Mouse (Mus musculus) hindbrain, embryonic 13.5 days (tissue): Measurements from ENCODE around the gene Tceal7. TPM values are rescaled to one million over a fixed set of nuclear protein-coding genes. Genes with fewer than 3 reads are reported as not detected.
"Not testable (repeated sequence)": the region's sequence is repeated elsewhere in the genome, so short reads cannot be mapped to it uniquely, and the experiment has no call there.

Source experiments
- ATAC-seq: fragments of 200-750 bp; cut with Nextera tagmentation; 2 replicates; pipeline ENCODE4 v1.8.0; 2017; ENCODE audit warnings: moderate TSS enrichment; ENCODE audit not compliant: low FRiP score
- H3K27ac ChIP-seq: fragments of 300-500 bp; sonication (generic); 2 replicates; pipeline ENCODE4 v1.5.1; 2015; ENCODE audit warnings: inconsistent platforms, mild to moderate bottlenecking, moderate library complexity
- H3K27me3 ChIP-seq: fragments of 300-500 bp; sonication (generic); 2 replicates; pipeline ENCODE4 v1.6.1; 2015; ENCODE audit warnings: mild to moderate bottlenecking, inconsistent platforms
- H3K36me3 ChIP-seq: fragments of 300-500 bp; sonication (generic); 2 replicates; pipeline ENCODE4 v1.6.1; 2015; ENCODE audit warnings: mild to moderate bottlenecking, inconsistent platforms
- H3K4me1 ChIP-seq: fragments of 300-500 bp; sonication (generic); replicated peaks from 2 replicates; pipeline ENCODE4 v1.6.1; 2015; ENCODE audit warnings: inconsistent platforms
- H3K4me2 ChIP-seq: fragments of 300-500 bp; sonication (generic); 2 replicates; pipeline ENCODE4 v1.6.1; 2015; ENCODE audit warnings: inconsistent platforms, mild to moderate bottlenecking, moderate library complexity
- H3K4me3 ChIP-seq: fragments of 300-500 bp; sonication (generic); 2 replicates; pipeline ENCODE4 v1.5.1; 2015; ENCODE audit warnings: mild to moderate bottlenecking, inconsistent platforms
- H3K9ac ChIP-seq: fragments of 300-500 bp; sonication (generic); 2 replicates; pipeline ENCODE4 v1.6.1; 2015; ENCODE audit warnings: mild to moderate bottlenecking, inconsistent platforms
- H3K9me3 ChIP-seq: fragments of 300-500 bp; sonication (generic); 2 replicates; pipeline ENCODE4 v1.6.1; 2016; ENCODE audit warnings: inconsistent platforms
- WGBS: fragments of 180-500 bp; shearing (Covaris S2); methylation state at CpG from one replicate; pipeline ENCODE4 v1.1.7; 2015; 5-methylcytosine and 5-hydroxymethylcytosine counted together
- polyA plus RNA-seq: library from polyadenylated mRNA; unstranded; fragments of >200 nt; fragmentation: Nextera tagmentation; extraction: Ambion mirVana; gene quantifications from 2 replicates; pipeline ENCODE4 v1.2.1, GENCODE M21; 2015

Tceal7 gene
- 1.4 and 2.5 TPM in 2 replicates for polyA plus RNA-seq

DNA sequence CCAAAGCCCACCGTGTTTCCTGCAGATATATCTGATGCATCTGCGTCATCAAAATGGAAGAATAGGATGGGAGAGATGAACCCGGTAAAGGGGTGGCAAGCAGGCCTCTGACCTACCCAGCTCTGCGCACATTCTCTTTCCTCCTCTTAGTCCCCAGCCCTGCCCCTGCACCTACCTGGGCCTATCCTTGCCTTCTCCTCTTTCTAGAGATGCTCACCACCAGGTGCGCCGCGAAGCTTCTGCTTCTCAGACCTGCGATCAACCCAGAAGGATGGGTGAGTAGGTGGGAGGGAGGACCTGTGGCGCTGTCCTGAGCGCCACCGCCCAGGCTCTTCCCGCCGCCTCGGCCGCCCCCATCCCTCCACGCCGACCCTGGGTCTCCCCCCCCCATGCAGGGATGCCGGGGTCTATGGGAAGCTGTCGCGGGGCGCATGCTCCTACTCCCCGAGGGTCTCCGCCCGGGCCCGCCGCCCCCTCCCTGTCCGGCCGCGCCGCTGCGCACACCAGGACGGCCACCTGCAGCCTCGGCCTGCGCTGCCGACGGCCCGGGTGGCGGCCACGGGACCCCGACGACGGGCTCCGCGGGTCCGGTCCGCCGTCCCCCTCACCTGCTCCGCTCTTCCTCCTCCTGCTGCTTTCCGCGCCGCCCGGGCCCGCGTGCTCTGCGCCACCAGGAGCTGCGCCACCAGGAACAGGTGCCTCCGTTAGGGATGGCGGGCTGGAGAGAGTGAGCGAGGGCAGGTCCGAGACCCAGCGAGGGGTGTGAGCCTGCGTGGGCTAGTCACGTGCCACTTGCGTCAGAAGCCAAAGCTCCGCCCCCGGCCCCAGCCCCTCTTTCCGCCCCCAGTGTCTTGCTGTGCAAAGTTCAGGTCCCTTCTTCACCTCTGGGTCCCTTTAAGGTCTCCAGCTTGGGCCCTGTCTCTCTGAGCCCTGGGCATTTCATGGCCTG, at the start of gene Tceal7, which contains the start of gene Bex1:
Gene Tceal7, plus strand, starts transcription at position 51 of the 949 bp plus-strand sequence.
Gene Bex1, minus strand, starts transcription at position 785 of the 949 bp plus-strand sequence.
- H3K36me3 ChIP-seq, H3K4me1 ChIP-seq, H3K9me3 ChIP-seq, H3K27me3 ChIP-seq, H3K27ac ChIP-seq: not testable (repeated sequence)
- H3K4me2 ChIP-seq: peak within 1 kb of the TSS; percentile 52
- peak; percentile 95 for ATAC-seq
- H3K9ac ChIP-seq: peak within 1 kb of the TSS; percentile 67
- peak within 1 kb of the TSS; percentile 44 for H3K4me3 ChIP-seq
- 21% methylated on average over 11 of the region's 67 CpGs for WGBS

DNA sequence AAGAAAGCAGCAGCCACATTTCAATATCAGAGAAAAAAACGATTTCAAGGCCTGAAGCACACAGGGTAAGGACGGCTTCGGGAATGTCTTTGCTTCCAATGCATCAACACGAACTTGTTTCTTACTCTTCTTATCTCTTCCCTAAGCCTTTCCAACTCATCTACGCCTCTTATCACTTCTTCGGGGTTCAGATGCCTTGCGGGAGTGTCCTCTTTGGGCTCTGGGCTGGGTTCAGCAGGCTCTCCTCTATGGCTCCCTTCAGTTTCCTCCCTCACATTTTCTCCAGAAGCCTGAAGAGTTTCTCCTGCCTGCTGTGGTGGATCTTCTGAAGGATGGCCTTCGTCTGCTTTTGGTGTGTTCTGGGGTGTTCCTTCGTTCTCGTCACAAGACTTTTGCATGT, 44.0 kb upstream of the Tceal7 start:
- peak overlapping the region; percentile 57 for H3K4me2 ChIP-seq
- H3K9me3 ChIP-seq: no peaks in the 10 kb centered on the region
- 0 out of 2 replicates have a peak, but pooled peaks cover 5% of the 10 kb centered on the region for H3K27me3 ChIP-seq
- no peak for ATAC-seq
- WGBS: 64% methylated on average over 10 of the region's 10 CpGs
- H3K36me3 ChIP-seq: no peaks in the 10 kb centered on the region
- no peak overlapping the region for H3K9ac ChIP-seq
- H3K4me1 ChIP-seq: peaks cover 4% of the 10 kb centered on the region
- no peak overlapping the region for H3K27ac ChIP-seq
- peak overlapping the region; percentile 53 for H3K4me3 ChIP-seq

DNA sequence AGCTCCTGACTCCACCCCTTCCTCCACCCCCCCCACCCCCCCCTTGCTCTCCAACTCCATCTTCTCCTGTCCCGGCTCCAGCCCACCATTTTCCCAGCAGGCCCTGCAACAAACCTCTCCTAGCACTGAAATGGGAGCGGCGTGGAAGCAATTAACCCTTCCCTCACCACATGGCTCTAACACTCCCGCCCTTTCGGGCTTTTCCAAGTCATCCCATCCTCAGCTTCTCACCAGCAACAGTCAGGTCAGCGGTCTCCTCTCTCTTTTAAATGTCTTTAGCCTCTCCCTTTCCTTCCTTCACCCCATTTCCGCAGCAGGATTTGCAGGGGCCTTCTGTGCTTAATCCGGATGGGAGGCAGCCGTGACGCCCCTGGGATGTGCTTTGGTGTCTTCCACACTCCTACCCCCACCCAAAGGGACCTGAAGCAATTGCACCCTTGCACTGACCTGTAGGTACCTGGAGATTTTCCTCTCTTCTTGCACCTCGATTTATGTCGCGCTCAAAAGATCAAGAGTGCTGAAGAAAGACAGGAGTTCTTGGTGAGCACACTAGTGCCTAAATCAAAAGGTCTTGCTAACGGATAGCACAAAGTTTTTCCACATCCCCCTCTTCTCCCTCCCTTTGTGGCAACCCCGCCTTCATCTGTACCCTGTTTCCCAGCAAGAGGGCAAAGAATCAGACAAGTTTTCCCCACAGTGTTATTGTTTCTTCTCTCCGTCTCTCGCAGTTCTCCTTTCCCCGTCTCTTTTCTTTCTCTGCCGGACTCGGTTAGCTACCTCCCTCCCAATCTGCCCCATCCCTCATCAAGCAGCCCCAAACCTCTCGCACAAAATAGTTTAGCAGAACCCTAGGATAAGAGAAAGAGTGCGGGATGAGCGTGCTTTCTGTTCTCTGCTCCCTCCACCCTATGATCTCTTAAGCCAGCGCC, 43.1 kb upstream of the Tceal7 start:
- peak overlapping the region; percentile 57 for H3K4me2 ChIP-seq
- peak overlapping the region; percentile 84 for H3K27ac ChIP-seq
- WGBS: 17% methylated on average over 24 of the region's 24 CpGs
- no peaks in the 10 kb centered on the region for H3K36me3 ChIP-seq
- H3K9me3 ChIP-seq: no peaks in the 10 kb centered on the region
- peaks cover 4% of the 10 kb centered on the region for H3K4me1 ChIP-seq
- H3K27me3 ChIP-seq: 0 out of 2 replicates have a peak, but pooled peaks cover 5% of the 10 kb centered on the region
- H3K4me3 ChIP-seq: peak overlapping the region; percentile 53
- peak overlapping the region; percentile 76 for H3K9ac ChIP-seq
- ATAC-seq: peak; percentile 88

DNA sequence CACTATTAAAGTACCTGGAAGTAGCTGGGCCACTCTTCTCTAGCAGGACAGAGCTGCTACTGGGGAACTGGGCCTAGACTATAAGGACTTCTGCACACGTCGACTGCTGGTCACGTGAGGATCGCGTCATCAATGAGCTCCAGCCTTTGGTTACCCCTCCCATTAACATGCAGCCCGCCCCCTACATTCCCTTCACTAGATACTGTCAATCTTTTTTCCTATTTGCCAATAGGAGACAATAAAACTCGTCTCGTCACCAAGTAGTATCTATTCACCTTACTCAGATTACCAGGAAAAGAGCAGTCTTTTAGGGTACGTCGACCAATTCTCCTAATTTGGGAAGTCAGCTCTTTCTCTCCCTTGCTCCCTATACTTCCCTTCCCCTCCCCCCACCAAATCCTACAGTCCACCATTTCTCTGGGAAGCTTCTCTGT, 42.4 kb upstream of the Tceal7 start, which contains the start of gene Tceal8:
Gene Tceal8, minus strand, starts transcription at position 225 of the 434 bp plus-strand sequence.
- ATAC-seq: peak; percentile 96
- H3K4me2 ChIP-seq: peak within 1 kb of the TSS; percentile 57
- H3K9ac ChIP-seq: peak within 1 kb of the TSS; percentile 76
- 26% methylated on average over 10 of the region's 10 CpGs for WGBS
- H3K36me3 ChIP-seq: no peaks in the 10 kb centered on the region
- no peaks in the 10 kb centered on the region for H3K9me3 ChIP-seq
- H3K27ac ChIP-seq: peak within 1 kb of the TSS; percentile 84
- peaks cover 4% of the 10 kb centered on the region for H3K4me1 ChIP-seq
- H3K27me3 ChIP-seq: 0 out of 2 replicates have a peak, but pooled peaks cover 5% of the 10 kb centered on the region
- peak within 1 kb of the TSS; percentile 53 for H3K4me3 ChIP-seq

DNA sequence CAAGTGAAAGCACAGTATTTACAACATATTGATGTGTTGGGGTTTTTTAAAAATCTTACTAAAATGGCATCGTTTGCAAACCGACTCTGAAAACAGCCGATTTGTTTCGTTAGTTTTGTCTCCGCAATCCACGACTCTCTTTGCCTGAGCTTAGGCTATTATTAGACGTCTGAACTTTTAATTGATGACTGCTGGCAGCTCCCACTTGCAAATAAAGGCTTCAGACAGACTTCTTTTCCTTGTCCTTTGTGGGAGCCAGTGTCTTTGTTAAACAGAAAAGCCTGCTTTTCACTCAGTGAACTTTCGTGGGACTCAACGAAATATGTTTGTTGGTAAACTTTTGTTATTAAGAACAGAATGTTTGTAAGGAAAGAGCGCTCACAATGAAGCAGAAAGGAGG, 41.8 kb upstream of the Tceal7 start:
- Histone ChIP-seq H3K36me3 (no peaks in the 10 kb centered on the region), H3K27me3 (0 out of 2 replicates have a peak, but pooled peaks cover 5% of the 10 kb centered on the region), H3K9me3 (no peaks in the 10 kb centered on the region), H3K27ac (peak overlapping the region; percentile 84), H3K4me3 (peak overlapping the region; percentile 53), H3K4me2 (peak overlapping the region; percentile 57), H3K9ac (no peak overlapping the region), H3K4me1 (peaks cover 4% of the 10 kb centered on the region)
- no peak for ATAC-seq
- 21% methylated on average over 10 of the region's 10 CpGs for WGBS

DNA sequence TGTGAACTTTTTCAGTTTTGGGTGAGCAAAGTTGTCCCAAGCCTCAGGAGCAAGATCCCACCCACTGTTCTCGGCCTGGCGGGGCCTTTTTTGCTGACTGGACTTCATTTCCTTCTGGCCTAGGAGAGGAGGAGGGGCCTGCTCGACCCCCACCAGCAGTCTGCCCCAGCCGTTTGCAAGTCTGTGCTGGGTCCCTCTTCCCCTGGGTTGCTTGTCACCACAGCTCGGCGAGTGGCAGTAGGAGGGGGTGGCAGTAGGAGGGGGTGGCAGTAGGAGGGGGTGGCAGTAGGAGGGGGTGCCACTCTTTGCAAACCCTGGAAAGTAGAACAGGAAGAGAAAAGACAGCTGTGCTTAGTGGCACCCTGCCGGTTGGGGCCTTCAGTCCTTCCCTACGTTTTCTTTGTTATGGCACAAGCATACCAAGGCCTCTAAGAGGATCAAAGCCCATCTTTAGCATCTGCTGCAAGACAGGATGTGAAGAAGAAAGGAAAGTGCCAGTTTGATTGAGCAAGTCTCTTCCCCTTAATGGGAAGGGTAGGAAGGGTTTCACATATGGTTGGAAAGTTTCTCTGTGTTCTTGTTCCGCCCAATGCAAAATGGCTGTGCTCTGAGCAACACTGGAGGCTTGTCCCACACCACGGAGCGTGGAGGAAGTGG, 33.6 kb upstream of the Tceal7 start:
- Histone ChIP-seq H3K9me3 (no peaks in the 10 kb centered on the region), H3K36me3 (no peaks in the 10 kb centered on the region), H3K9ac (no peak overlapping the region), H3K4me1 (no peaks in the 10 kb centered on the region), H3K27me3 (no peaks in the 10 kb centered on the region), H3K4me2 (no peak overlapping the region), H3K4me3 (no peak overlapping the region), H3K27ac (no peak overlapping the region)
- 25% methylated on average over 11 of the region's 11 CpGs for WGBS
- ATAC-seq: no peak

DNA sequence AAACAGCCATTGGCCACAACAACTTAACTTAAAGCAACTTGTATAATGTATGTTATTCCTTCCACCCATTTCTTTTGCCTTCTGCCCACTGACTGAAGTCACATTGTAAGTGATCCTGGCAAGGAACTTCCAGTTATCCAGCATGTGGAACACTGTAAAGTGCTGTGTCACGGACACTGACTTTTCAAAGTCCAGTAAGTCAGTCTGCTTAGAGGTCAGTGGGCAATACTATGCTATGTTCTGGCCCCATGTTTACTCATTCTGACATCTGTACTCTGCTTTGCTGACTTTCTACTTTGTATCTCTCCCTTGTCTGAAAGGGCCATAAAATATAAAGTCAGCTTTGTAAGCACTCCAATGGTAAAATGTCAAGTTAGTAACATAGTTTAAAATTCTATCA, 31.5 kb upstream of the Tceal7 start:
- no peak overlapping the region for H3K9ac ChIP-seq
- no peak overlapping the region for H3K4me2 ChIP-seq
- 96% methylated on average over 1 of the region's 1 CpGs for WGBS
- no peaks in the 10 kb centered on the region for H3K36me3 ChIP-seq
- ATAC-seq: no peak
- H3K9me3 ChIP-seq: no peaks in the 10 kb centered on the region
- no peak overlapping the region for H3K27ac ChIP-seq
- no peak overlapping the region for H3K4me3 ChIP-seq
- no peaks in the 10 kb centered on the region for H3K27me3 ChIP-seq
- H3K4me1 ChIP-seq: no peaks in the 10 kb centered on the region

DNA sequence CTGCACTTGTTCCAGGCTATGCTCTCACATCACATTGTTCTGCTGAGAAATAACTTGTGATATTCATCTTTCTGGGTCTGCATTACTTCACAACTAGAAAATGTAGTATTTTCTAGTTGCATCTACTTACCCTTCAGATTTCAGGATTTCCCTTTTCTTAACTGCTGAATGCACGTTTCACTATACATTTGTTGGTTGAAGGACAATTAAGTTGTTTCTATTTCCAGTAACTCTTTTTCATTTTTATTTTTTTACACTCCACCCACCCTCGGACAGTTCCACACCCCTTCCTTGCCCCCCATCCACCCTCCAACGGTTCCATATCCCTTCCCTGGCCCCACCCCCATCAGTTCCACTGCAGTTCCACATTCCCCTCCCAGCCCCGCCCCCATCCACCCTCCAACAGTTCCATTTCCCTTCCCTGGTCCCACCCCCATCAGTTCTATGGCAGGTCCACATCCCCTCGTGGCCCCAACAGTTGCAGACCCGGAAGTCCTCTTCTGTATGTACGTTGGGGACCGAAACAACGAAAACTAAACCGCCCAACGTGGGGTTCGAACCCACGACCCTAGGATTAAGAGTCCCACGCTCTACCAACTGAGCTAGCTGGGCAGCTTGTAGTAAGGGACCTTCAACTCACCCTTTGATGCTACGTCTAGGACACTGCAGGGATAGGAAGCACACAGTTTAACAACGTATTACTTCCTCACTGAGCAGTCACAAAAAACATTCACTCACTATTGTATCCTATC, 19.2 kb upstream of the Tceal7 start:
- H3K9me3 ChIP-seq: no peaks in the 10 kb centered on the region
- H3K4me1 ChIP-seq: no peaks in the 10 kb centered on the region
- H3K36me3 ChIP-seq: no peaks in the 10 kb centered on the region
- no peaks in the 10 kb centered on the region for H3K27me3 ChIP-seq
- H3K27ac ChIP-seq: no peak overlapping the region
- H3K9ac ChIP-seq: no peak overlapping the region
- H3K4me2 ChIP-seq: no peak overlapping the region
- 85% methylated on average over 16 of the region's 16 CpGs for WGBS
- no peak for ATAC-seq
- no peak overlapping the region for H3K4me3 ChIP-seq

DNA sequence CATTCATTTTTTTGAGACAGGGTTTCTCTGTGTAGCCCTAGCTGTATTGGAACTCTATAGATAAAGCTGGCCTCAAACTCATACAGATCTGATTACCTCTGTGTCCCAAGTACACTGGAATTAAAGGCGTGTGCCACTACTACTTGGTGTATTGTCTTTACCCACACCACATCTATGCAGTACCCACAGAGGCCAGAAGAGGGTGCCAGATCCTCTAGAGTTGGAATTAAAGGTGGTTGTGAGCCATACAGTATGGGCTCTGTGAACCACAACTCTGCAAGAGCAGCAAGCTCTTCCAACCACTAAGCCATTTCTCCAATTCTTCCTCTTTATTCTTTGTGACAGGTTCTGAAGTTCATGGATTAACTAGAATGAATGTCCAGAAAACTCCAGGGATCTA, 17.7 kb upstream of the Tceal7 start:
- Histone ChIP-seq H3K4me3 (no peak overlapping the region), H3K36me3 (no peaks in the 10 kb centered on the region), H3K4me1 (no peaks in the 10 kb centered on the region), H3K27ac (no peak overlapping the region), H3K4me2 (no peak overlapping the region), H3K27me3 (no peaks in the 10 kb centered on the region), H3K9ac (no peak overlapping the region), H3K9me3 (no peaks in the 10 kb centered on the region)
- WGBS: 70% methylated on average over 1 of the region's 1 CpGs
- ATAC-seq: no peak

DNA sequence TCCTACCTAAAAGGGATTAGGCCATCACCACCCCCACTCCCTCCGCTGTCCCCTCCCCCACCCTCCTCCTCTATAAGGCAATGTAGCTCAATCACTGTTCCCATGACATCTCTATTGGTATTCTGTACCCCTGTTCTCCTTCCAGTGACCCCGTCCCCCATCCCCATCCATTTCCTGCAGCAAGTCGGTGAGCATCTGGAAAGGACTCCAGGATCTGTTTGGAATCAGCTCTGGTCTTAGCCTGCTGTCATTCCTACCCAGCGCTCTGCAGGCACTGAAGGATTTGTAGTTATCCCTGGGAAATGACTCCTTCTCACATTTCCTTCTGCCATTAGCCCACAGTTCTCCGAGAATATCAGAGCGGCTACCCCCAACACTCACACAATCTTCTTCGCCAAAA, 11.3 kb upstream of the Tceal7 start:
- H3K27me3 ChIP-seq: 0 out of 2 replicates have a peak, but pooled peaks cover 3% of the 10 kb centered on the region
- ATAC-seq: peak; percentile 75; the same call in 1 of the 2 replicates
- H3K9me3 ChIP-seq: no peaks in the 10 kb centered on the region
- peak overlapping the region; percentile 57 for H3K4me2 ChIP-seq
- 24% methylated on average over 7 of the region's 7 CpGs for WGBS
- H3K4me3 ChIP-seq: peak overlapping the region; percentile 47
- no peaks in the 10 kb centered on the region for H3K36me3 ChIP-seq
- peak overlapping the region; percentile 81 for H3K27ac ChIP-seq
- H3K9ac ChIP-seq: peak overlapping the region; percentile 70
- 0 out of 2 replicates have a peak, but pooled peaks cover 4% of the 10 kb centered on the region for H3K4me1 ChIP-seq

DNA sequence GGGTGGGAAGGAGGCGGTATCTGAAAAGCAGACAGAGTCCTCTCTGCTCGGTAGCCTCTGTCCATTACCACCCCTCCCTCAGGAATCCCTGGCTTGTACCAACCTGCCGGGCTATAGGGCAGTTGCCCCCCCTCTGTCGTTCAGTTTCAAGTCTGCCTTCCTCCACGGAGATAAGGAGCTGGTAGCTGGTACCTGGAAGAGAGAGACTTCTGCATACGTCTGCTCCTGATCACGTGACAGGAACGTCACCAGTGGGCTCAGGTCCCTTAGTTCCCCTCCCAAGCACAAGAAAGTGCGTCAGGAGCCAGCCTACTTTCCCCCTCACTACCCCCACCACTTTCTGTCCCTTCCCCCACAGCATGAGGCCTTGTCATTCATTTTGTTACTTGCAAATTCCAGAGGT, 10.9 kb upstream of the Tceal7 start, which contains the start of gene Tceal5:
Gene Tceal5, minus strand, starts transcription at position 213 of the 403 bp plus-strand sequence.
- H3K36me3 ChIP-seq: no peaks in the 10 kb centered on the region
- H3K9me3 ChIP-seq: no peaks in the 10 kb centered on the region
- H3K27ac ChIP-seq: peak within 1 kb of the TSS; percentile 81
- H3K4me2 ChIP-seq: peak within 1 kb of the TSS; percentile 57
- ATAC-seq: peak; percentile 92
- H3K4me1 ChIP-seq: 0 out of 2 replicates have a peak, but pooled peaks cover 4% of the 10 kb centered on the region
- H3K27me3 ChIP-seq: 0 out of 2 replicates have a peak, but pooled peaks cover 3% of the 10 kb centered on the region
- whole genome bisulfite sequencing: 21% methylated on average over 9 of the region's 9 CpGs
- H3K4me3 ChIP-seq: peak within 1 kb of the TSS; percentile 47
- peak within 1 kb of the TSS; percentile 70 for H3K9ac ChIP-seq
